Mouse (Mus musculus) urinary bladder, postnatal 4 days (tissue): ENCODE results near the gene Mcu.

ENCODE experiments used
- DNase-seq, 2 experiments: peaks; one replicate each; pipeline ENCODE4 v3.0.0; 2021 to 2022; ENCODE audit warnings: low spot score in 2 of 2

Gene Mcu

DNA sequence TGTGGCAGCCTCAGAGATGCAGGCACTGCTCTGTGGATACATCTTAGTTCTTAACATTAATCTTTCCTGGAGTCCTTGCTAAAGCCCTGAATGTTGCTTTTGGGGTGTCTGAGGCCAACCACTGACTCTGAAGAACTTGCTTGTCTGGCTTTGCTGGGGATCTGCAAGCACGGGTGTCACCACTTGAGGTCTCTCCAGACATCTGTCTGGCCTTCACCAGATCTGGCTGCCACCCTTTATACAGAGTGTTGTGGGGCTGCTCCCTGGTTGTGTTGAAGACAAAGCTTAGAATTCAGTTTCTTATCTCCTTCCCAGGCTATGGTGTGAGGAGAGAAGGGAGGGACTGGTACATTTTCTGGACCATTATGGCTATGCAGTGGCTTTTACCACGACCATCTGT lies 122.4 kb downstream of the Mcu start:
- no peak for DNase-seq

DNA sequence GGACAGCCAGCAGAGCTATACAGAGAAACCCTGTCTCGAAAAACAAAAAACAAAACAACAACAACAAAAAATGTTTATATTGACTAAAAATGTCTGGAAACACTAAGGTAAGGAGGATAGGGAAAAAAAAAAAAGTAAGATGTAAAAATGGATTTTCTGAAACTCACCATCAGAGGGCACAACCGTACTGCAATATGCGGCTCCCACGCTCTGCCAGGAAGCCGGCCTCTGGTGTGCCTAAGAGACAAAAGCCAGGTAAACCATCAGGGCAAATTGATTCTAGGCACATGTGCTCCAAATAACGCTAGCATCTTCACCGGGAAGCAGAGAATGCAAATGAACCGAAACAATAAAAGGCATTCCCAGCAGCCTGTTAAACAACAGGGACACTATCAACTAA lies 125.6 kb downstream of the Mcu start:
- no peak for DNase-seq

DNA sequence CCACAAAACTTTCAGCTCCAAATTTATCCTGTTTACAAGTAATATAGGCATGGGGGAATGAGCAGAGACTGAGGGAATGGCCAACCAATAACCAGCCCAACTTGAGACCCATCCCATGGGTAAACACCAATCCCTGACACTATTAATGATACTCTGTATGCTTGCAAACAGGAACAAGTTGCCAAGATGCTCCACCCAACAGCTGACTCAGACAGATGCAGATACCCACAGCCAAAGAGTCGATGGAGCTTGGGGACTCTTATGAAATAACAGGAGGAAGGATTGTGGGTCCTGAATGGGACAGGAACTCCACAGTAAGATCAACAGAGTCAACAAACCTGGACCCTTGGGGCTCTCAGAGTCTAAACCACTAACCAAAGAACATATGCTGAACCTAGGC lies 127.1 kb downstream of the Mcu start:
- no peak for DNase-seq

DNA sequence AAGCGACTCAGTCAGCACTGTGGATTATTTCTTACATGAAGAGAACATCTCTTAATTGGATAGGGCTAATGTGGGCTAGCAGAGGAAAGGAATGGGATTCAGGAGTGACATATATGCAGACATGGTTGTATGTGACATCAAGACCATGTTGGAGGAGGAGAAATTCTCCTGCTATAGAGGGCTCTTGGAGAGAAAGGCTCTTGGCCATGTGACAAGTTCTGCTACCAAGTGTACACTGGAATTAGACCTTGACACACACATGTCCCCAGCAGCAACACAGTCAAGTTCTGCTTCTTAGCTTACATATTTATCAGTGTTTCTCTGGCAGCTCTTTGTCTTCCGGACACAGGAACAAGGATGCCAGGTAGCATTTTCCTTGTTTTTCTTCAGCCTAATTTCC lies 129.1 kb downstream of the Mcu start:
- DNase-seq: no peak

DNA sequence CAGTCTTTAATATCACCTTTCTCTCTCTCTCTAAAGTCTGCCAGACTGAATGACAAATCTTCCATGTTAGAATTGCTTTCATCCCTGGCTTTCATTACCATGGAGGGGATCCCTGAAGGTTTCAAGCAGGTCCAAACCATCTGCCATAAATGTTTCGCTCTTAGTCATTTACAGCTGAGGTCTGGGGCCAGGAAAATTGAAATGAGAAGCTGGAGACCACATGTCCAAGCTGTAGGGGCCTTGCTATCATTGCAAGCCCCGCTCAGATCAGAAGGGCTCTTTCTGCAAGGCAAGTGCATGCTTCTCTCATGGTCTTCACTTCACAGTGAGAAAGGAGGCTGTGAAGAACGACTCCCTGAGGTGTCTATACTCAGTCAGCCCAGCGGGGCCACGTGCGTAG lies 132.2 kb downstream of the Mcu start:
- DNase-seq: no peak

DNA sequence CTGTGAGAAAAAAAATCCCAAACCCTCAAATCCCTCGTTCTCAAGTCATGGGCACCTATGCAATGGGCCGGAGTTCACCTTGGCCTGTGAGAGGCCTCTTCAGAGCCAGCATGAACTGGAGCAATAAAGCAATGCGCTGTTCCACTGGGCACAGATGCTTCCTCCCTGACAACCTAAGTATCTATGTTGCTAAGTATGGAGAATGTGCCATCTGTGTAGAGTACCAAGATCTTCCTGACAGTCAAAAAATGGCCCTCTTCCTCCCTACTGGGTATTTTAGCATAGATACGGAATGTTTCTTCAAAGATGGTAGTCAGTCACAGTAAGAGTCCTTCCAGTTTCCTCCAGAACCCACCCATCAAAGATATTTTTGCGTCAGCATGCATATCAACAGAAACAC lies 135.1 kb downstream of the Mcu start:
- DNase-seq: no peak

DNA sequence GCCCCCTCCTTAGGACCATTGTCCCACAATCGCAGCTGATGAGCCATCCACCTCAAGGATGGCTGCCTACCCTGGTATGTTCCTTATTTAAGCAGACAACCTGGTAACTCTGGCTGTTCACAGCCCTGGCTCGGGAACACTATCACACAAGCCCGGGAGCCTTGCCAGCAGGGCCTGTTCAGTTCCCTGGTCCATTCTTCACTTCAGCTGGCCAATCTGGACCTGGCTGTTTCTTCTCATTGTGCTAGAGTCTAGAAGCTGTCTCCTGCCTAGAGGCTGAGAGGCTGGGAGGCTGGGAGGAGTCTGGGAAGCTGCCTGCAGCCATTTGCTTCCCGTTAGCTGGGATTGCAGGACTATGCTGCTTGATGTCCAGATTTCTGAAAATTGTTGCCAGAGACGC lies 146.0 kb downstream of the Mcu start:
- DNase-seq: no peak

DNA sequence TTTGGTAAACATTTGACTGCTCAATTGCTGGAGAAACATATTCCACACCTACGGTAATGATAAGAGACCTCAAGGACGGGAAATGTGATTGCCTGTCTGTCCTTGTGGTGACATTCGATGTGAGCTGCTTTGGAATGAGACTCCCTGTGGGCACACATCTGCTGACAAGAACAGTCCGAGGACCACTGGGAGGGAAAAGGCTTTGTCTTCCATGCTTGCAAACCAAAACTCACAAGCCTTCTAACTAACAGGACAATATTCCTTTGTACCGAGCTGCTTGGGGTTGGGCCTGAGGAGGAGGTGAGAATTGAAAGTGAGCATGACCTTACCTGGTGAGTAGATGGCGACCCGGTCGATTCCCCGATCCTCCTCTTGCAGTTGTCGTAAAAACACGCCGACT lies 149.2 kb downstream of the Mcu start:
- DNase-seq: no peak

DNA sequence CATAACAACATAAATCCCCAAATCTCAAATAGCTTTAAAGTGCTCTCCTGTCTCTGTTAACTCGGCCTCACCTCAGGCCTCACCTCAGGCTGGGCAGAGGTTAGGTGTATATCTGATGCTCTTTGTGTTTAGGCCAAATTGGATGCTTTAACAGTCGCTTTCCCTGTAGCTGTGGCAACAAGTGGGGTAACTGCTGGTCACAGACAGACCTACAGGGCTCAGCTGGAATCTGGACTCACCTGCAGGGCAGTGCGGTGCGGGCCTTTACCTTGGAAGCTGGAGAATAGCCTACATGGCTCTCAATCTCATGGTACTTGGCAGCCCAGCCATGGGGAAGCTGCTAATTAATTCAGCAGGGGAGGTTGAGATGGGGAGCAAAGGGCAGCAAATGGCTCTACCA lies 149.9 kb downstream of the Mcu start:
- no peak for DNase-seq

DNA sequence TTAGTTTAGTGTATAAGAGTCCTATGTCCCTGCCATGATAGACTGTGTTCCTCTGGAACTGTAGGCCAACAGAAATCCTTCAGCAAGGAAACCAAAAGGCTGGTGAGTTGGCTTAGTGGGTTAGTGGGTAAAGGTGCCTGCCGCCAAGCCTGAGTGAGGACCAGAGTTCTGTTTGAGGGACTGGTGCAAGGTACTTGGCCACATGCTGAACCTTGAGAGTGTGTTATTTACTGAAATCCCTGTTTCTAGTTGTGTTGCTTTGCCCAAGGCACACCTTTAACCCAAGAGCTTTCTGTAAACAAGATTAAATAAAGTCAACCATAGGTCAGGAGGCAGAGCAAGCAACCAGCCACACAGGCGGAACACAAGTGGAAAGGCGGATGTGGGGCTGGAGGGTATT lies 150.9 kb downstream of the Mcu start:
- DNase-seq: no peak

DNA sequence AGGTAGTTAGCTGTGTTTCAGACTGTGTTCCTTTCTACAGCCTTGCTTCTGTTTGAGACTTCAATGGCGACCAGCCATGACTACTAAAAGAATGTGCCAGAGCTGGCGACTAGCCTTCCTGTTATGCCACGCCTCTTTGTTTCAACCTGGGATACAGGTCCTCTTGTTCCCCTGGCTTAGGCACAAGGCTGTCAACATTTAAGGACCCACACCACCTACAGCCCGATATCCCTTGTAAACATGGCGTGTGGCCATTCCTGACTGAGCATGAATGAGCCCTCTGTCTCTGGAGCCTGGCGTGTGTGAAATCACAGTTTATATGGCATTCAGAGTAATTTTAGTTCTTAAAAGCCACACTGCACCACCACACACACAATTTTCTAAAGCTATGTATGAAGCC lies 154.2 kb downstream of the Mcu start:
- DNase-seq: no peak

DNA sequence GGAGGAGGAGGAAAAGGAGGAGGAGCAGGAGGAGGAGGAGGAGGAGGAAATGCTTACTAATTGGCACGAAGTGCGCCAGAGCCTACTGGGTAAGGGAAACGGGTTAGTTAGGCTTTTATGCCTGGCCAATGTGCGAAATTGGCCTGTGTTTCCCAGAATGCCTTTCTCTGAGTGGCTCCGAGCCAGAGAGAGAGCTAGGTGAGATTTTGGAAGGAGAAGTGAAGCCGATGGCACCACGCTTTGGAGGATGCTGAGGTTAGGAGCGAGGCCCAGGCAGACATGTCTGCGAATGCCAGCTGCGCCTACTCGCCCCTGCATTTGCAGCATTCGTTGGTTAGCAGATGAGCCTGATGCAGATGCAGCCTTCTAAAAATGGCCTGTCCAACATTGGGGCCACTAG lies 156.7 kb downstream of the Mcu start:
- no peak for DNase-seq

DNA sequence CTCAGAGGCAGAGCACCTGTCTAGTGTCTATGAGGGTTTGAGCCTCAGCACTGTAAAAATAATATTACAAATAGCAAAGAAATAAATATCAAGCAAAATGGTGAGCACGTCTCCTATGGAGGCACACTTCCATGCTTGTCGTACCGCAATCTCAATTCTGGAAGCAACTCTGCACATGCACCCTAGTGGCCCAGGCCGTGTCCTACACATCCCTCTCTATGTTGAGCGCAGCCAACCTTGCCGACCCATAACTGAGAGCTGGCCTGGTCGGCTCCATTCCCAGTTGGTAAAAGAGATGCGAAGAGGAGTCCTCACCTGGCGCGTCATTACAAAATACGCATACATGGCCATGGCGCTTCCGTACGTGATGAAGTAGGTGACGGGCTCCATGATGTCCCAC lies 161.9 kb downstream of the Mcu start:
- DNase-seq: no peak

DNA sequence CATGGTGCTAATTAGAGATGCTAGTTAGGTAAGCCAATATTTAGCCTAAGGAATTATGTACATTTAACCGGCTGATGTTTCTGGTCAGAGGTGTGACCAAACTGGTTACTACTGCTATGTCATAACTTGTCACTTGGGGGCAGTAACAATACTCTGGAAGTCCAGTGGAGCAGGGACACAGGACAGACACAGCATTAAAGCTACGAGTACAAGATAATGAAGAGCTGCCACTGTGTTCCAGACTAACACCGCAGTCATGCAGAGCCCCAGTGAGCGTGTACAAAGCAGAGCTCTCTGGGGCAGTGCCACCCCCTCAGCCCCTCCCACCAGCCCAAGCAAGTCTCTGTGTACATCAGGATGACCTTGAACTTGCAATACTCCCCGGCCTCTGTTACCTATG lies 164.7 kb downstream of the Mcu start:
- no peak for DNase-seq

DNA sequence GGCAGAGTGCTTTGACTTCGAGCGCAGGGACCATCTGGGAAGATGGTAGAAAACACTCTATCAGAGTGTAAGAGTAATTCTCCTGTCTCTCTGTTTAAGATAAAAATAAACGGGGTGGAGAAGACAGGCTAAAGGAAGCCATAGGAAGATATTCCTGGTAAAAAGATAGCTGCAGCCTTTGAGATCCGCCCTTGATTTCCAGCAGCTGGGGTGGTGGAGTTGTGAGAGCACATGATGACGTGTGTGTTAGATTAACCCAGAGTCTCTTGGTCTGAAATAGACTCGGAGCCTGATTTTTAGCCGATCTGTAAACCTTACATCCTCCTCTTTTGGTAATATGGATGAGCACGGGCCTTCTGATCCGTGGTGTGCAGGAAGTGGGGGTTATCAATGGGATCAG lies 168.9 kb downstream of the Mcu start:
- no peak for DNase-seq

DNA sequence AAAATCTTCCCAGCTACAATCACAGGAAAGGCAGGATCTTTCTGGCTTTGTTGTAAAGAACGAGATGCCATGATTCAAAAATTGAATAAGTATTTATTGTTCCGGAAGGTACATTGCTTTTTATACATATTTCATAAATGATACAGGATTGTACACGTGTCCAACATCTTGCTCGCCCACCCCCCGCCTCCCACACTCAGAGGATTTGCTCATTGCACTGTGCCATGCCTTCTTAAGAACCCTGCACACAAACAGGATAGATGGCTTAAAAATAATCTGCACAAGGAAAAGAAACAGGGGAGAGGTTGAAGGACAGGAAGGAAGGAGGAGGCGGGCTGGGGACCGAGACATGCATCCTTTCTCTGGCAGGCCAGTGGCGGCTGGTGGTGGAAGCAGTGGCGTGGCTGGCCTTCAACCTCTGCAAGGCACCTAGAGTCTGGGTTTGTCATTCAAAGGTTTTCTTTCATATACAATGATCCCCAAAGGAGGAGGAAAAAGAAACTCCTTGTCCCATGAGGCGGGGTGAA lies 169.5 kb downstream of the Mcu start:
- DNase-seq: no peak

DNA sequence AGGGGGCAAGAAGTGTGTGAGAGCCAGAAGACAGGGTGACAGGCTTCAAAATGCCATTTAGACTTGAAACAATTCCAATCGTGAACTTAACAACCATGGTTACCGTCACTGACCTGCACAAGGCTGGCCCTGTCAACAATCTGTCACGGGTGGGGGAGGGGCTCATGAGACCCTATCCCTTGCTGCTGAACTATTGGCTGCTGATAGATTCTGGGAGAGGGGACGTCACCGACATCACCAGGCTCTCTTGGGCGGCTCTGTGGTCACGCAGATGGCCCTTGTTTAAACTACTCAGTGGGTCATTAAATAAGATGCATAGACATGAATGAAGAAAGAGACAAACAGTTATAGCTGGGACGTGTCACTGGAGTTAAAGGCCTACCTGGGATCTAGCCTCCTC lies 171.9 kb downstream of the Mcu start:
- no peak for DNase-seq

DNA sequence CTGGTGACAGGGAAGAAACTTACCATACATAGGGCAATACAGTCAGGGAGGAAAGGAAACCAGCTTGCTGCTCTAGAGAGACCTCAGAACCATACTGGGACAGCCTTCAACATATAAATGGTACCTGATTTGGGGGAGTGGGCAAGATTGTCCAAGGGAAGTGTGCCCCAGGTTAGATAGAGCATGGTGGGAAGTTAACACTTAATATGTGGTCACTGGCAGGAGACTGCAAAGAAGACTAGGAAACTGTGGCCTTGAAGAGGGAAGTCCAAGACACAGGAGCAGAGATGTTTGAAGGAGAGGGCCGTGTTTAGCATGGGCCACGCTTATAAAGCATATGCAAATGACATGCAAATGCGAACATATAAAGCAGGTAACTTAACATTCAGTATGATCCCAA lies 172.4 kb downstream of the Mcu start:
- no peak for DNase-seq

DNA sequence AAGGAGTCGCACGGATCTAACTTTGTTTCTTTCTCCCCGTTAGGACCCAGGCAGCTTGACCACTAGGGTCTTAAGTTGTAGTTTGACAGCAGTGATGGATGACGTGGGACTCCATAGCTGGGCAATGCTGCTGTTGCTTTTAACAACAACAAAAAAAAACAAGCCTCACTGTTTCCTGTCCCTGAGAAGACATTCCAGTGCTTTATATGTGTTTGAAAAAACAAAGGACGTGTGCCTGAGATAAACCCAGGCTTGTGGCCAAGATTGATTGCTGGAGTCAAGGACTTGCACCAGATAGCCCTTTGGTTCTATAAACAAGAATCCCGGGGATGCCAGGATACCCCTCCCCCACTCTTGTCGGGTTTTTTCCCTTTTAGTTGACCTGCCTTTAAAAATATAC lies 173.3 kb downstream of the Mcu start:
- DNase-seq: no peak

DNA sequence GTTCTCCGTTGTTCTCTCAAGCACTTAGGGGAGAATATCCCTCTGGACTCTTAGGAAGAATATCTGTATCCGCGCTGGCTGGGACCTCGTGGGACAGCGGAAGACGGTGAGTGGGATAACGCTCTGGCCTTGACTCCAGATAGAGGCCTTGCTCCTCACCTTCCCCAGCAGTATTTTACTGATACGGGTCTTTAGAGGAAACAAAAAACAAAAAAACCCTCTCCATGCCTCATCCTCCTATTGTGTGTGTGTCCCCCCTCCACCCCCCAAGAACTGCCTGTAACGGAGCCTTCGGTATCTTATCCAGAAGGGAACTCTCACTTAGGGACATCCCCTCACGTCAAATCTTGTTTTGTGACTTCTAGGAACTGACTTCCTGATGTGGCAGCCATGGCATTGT lies 174.8 kb downstream of the Mcu start, which contains the start of gene Oit3:
Gene Oit3 (minus strand): TSS at position 44 of the 400 bp plus-strand sequence.
- DNase-seq: no peak

DNA sequence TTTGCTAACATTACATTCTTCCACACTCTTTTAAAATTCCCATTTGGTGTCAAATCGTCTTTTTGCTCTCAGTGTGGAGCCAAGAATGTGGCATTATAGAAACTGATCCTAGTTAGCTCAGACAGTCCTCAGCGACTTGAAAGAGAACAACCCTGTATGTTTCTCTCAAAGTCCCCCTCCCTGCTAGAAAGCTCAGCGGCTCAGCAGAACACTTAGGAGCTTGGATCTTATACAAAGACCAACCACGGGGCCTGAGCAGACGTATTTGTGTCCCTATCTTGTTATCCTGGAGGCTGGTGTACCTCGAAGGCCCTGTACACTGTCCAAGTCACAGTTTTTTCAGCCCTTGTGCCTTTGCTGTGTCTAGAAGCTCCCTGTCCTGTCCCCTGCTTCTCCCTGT lies 176.3 kb downstream of the Mcu start:
- DNase-seq: no peak

DNA sequence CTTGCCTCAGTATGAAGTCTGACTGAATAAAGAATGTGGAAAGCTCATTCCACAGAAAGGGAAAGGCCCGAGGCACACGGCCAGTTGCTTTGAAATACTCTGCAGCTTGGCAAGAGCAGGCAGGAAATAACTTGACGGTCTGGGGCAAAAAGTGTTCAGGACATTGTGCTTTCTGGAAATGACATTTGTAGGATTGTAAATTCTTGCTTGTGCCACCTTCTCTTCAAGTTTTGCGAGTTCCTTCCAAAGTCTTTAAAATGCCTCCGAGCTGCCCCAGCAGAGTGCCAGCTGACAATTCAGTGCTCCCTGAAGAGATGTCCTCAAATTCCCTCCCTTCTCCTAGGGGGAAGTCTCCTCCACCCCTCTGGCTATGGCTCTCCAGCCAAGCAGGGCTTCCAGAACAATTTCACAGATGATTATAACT lies 177.0 kb downstream of the Mcu start:
- DNase-seq: peak in 1 of 2 experiments; percentile 41

DNA sequence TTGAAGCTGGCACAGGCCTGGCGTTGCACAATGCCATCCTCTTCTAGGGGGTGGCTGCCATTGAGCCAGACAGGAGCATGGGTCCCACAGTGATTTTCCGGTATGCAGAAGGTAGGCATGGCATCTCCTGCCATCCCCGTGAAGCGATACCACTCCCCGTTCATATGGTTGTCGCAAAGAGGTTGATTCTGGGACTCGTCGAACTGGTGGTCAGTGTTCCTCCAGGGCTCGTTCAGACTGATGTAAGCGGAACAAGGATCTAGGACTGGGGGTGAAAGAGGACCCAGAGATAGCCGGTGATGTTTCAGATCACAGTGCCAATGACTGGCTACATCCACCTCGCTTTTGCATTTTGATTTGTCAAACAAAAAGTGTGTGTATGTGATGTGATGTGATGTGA lies 177.8 kb downstream of the Mcu start:
- DNase-seq: no peak

DNA sequence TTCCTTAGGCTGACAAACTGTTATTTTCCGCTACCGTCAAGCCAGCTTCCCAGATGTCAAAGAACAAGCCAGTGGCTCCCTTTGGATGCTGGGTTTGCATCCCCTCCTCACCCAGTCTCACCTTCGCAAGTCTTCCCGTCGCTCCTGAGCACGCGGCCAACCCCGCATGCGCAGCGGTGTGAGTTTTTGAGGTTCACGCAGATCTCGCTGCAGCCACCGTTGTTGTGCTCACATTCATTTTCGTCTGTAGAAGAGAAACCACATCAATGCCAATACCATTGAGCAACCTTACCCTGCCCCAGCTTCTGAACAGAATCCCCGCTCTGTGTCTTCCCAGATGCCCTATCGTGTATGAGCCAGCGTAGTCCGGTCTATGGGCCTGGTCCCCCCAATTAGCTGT lies 180.7 kb downstream of the Mcu start:
- no peak for DNase-seq

DNA sequence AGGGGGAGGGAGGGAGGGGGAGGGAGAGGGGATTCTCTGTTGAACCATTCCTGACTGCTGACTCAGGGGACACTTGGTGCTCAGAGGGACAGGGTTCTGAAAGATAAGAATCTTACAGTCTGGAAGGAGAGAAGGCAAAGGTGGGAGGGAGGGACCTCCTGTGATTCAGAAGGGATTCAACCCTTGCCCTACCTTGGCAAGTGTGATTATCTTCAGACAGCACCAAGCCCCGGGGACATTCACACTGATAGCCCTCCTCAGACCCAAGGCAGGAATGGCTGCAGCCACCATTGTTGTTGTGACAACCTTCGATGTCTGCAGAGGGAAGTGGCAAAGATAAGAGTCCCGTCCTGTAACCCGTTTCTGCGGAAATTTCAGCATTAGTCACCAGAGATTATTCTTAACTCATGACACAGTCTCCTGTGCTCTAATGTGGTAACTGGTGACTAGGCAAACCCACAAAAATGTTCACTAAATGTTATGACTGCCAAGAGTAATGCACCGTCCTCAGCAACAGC lies 185.7 kb downstream of the Mcu start:
- DNase-seq: no peak
